Mouse (Mus musculus) layer of hippocampus, adult 11-12 months (tissue): Measurements from ENCODE around the gene Tmem198.

Experiments
- DNase-seq: peaks from one replicate; pipeline ENCODE4 v3.0.0; 2022; ENCODE audit warnings: low spot score

Gene Tmem198

GRCm38 (mm10) chr1:75478916-75479634, at the start of gene Tmem198, which contains the start of gene Chpf:
Gene Tmem198 (plus strand): TSS chr1:75479532.
Gene Chpf (minus strand): TSS chr1:75479307.
- peak; percentile 97 for DNase-seq

- DNase-seq, result peak; percentile 87
These were observed 43.6 kb upstream of the Tmem198 start, which contains the start of gene Gmppa for GRCm38 (mm10) chr1:75435475-75436328. Gene Gmppa (plus strand): TSS chr1:75435930.

- no peak for DNase-seq
These were observed 40.5 kb upstream of the Tmem198 start for GRCm38 (mm10) chr1:75438782-75439181.

GRCm38 (mm10) chr1:75440661-75441060, 38.7 kb upstream of the Tmem198 start:
- no peak for DNase-seq

- no peak for DNase-seq
These were observed 37.8 kb upstream of the Tmem198 start for GRCm38 (mm10) chr1:75441471-75441996.

GRCm38 (mm10) chr1:75442171-75442570, 37.2 kb upstream of the Tmem198 start:
- no peak for DNase-seq

- no peak for DNase-seq
These were observed 36.5 kb upstream of the Tmem198 start for GRCm38 (mm10) chr1:75442811-75443210.

GRCm38 (mm10) chr1:75443247-75444024, 35.9 kb upstream of the Tmem198 start:
- DNase-seq, result no peak

- no peak for DNase-seq
These were observed 35.1 kb upstream of the Tmem198 start for GRCm38 (mm10) chr1:75444208-75444607.

GRCm38 (mm10) chr1:75445141-75445701, 34.1 kb upstream of the Tmem198 start:
- DNase-seq, result peak; percentile 58

GRCm38 (mm10) chr1:75445751-75446611, 33.4 kb upstream of the Tmem198 start:
- peak; percentile 81 for DNase-seq

GRCm38 (mm10) chr1:75446656-75447055, 32.7 kb upstream of the Tmem198 start:
- DNase-seq, result no peak

- no peak for DNase-seq
These were observed 31.9 kb upstream of the Tmem198 start for GRCm38 (mm10) chr1:75447265-75448051.

GRCm38 (mm10) chr1:75448052-75448431, 31.3 kb upstream of the Tmem198 start:
- DNase-seq, result no peak

- no peak for DNase-seq
These were observed 30.4 kb upstream of the Tmem198 start for GRCm38 (mm10) chr1:75448937-75449336.

- no peak for DNase-seq
These were observed 29.8 kb upstream of the Tmem198 start for GRCm38 (mm10) chr1:75449377-75450135.

- DNase-seq, result no peak
These were observed 28.9 kb upstream of the Tmem198 start, which contains the start of gene Asic4 for GRCm38 (mm10) chr1:75450314-75451005. Gene Asic4 (plus strand): TSS chr1:75450436.

GRCm38 (mm10) chr1:75451900-75452299, 27.4 kb upstream of the Tmem198 start:
- DNase-seq, result no peak
